Mouse (Mus musculus): Measurements from ENCODE around the gene Zfp106.

DNA sequence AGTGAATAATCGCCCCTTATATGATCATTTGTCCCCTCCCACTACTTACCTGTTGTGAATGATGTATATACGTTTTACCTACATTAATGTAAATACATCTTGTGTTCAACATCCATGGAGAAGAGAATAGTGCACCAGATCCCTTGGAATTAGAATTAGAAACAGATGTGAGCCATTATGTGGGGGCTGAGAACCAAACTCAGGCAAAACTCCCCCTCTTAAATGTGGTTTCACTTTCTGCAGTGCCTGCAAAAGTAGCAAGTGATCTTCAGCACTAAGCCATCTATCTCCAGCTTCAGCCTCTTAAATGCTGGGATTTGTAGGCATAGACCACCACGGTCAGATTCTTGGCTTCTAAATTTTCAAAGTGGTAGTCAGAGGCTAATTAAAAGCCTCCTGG, 11.5 kb upstream of the Zfp106 start:
- no peak for TF ChIP-seq CTCF (IDR thresholded peaks at IDR 0.05)
- TF ChIP-seq POLR2A (IDR thresholded peaks at IDR 0.05; ENCODE audit: insufficient read depth, low read depth, low read length): no peak
